Mouse (Mus musculus): ENCODE measurements at regions not wholly inside any gene's neighbourhood (a gene's known extent, or its start where the extent isn't known, plus 50 kb on each side); places are given as distances from the start of the nearest gene placed in this dataset.

- H3K36me3 ChIP-seq, result no peaks in the 10 kb centered on the region
- H3K4me3 ChIP-seq (replicated peaks), result no peak overlapping the region
- H3K4me2 ChIP-seq, result no peak overlapping the region
- no peak overlapping the region for H3K27ac ChIP-seq (replicated peaks)
- 43% methylated on average over 8 of the region's 8 CpGs for WGBS
- H3K9ac ChIP-seq (replicated peaks), result no peak overlapping the region
- no peaks in the 10 kb centered on the region for H3K9me3 ChIP-seq (replicated peaks)
- no peaks in the 10 kb centered on the region for H3K27me3 ChIP-seq (replicated peaks)
- H3K4me1 ChIP-seq, result 0 out of 2 replicates have a peak, but pooled peaks cover 6% of the 10 kb centered on the region
- ATAC-seq (ENCODE audit: low FRiP score), result no peak
These were observed 341.5 kb upstream of the Id2 start for GRCm38 (mm10) chr12:25438217-25439028.

GRCm38 (mm10) chr12:25437556-25437955, 340.6 kb upstream of the Id2 start:
- H3K9ac ChIP-seq (replicated peaks), result no peak overlapping the region
- ATAC-seq (ENCODE audit: low FRiP score), result no peak
- WGBS, result 63% methylated on average over 4 of the region's 4 CpGs
- no peak overlapping the region for H3K27ac ChIP-seq (replicated peaks)
- H3K27me3 ChIP-seq (replicated peaks), result no peaks in the 10 kb centered on the region
- H3K36me3 ChIP-seq, result no peaks in the 10 kb centered on the region
- no peak overlapping the region for H3K4me3 ChIP-seq (replicated peaks)
- 0 out of 2 replicates have a peak, but pooled peaks cover 6% of the 10 kb centered on the region for H3K4me1 ChIP-seq
- H3K4me2 ChIP-seq, result no peak overlapping the region
- H3K9me3 ChIP-seq (replicated peaks), result no peaks in the 10 kb centered on the region

- Histone ChIP-seq H3K27me3 (replicated peaks) (no peaks in the 10 kb centered on the region), H3K4me2 (no peak overlapping the region), H3K4me1 (0 out of 2 replicates have a peak, but pooled peaks cover 6% of the 10 kb centered on the region), H3K36me3 (no peaks in the 10 kb centered on the region), H3K9me3 (replicated peaks) (no peaks in the 10 kb centered on the region), H3K9ac (replicated peaks) (no peak overlapping the region), H3K4me3 (replicated peaks) (no peak overlapping the region), H3K27ac (replicated peaks) (no peak overlapping the region)
- ATAC-seq (ENCODE audit: low FRiP score), result no peak
- WGBS, result 69% methylated on average over 6 of the region's 6 CpGs
These were observed 339.4 kb upstream of the Id2 start for GRCm38 (mm10) chr12:25436220-25436911.

- Histone ChIP-seq H3K9me3 (replicated peaks) (no peaks in the 10 kb centered on the region), H3K4me1 (0 out of 2 replicates have a peak, but pooled peaks cover 2% of the 10 kb centered on the region), H3K27ac (replicated peaks) (no peak overlapping the region), H3K27me3 (replicated peaks) (no peaks in the 10 kb centered on the region), H3K9ac (replicated peaks) (no peak overlapping the region), H3K4me3 (replicated peaks) (no peak overlapping the region), H3K36me3 (no peaks in the 10 kb centered on the region), H3K4me2 (no peak overlapping the region)
- ATAC-seq (ENCODE audit: low FRiP score), result no peak
- WGBS, result 97% methylated on average over 6 of the region's 6 CpGs
These were observed 335.9 kb upstream of the Id2 start for GRCm38 (mm10) chr12:25432796-25433195.

GRCm38 (mm10) chr12:25430911-25431310, 334.0 kb upstream of the Id2 start:
- whole genome bisulfite sequencing, result 93% methylated on average over 4 of the region's 4 CpGs
- Histone ChIP-seq H3K4me3 (replicated peaks) (no peak overlapping the region), H3K4me1 (no peaks in the 10 kb centered on the region), H3K9me3 (replicated peaks) (no peaks in the 10 kb centered on the region), H3K4me2 (no peak overlapping the region), H3K27me3 (replicated peaks) (no peaks in the 10 kb centered on the region), H3K9ac (replicated peaks) (no peak overlapping the region), H3K27ac (replicated peaks) (no peak overlapping the region), H3K36me3 (no peaks in the 10 kb centered on the region)
- no peak for ATAC-seq (ENCODE audit: low FRiP score)

DNA sequence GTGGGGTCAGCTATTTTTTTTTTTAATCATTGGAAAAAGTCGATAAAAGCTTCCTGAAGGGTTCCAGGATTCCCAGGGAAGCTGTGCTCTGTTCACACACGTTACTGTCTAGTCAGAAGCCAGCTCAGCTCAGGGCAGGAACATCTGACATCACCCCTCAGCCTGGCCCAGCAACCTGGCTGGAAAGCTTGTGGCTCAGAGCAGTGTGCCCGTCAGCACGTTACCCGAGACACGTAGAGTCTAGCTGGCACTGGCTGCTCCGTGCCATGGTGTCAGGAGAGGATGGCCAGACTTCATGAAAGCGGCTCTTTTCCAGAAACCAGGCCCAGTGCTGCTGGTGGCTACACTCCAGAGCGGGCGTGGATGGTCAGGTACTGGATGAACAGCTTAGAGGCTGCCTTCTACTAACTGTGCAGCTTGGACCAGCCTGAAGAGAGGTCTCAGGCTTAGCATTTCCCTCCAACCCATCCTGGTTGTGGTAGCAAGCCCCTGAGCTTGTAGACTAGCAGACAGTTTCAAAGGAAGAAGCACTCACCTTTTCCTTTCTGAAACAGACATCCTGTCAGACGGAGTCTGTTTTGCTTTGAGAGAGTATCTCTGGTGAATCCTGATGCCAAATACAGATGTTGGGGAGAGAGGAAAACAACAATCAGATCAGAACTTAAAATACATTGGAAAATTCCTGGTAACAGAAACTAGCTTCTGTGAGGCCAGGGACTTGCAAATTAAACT, 331.1 kb upstream of the Id2 start:
- Histone ChIP-seq H3K9ac (replicated peaks) (no peak overlapping the region), H3K27ac (replicated peaks) (no peak overlapping the region)
- ATAC-seq (ENCODE audit: low FRiP score), result no peak

DNA sequence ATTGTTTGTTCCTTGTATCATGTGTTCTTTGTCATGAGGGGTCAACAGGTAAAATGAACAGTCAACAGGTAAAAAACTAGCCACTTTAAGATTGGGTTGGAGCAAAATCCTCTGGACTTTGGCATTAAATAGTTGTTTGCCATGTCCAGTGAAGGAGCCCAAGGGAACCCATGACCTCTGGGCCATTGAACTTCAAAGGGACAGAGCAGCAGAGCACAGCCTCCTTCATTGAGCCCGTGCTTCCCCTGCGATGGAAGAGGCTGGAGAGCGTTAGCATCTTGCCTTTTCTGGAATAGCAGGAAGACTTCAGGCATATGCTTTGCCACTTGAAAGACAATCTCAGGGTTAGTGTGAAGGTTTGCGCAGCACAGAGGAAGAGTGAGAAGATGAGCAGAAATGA, 320.4 kb upstream of the Id2 start:
- Histone ChIP-seq H3K9me3 (replicated peaks) (no peaks in the 10 kb centered on the region), H3K9ac (replicated peaks) (no peak overlapping the region), H3K27me3 (replicated peaks) (no peaks in the 10 kb centered on the region), H3K36me3 (no peaks in the 10 kb centered on the region), H3K4me1 (no peaks in the 10 kb centered on the region; the same call in 1 of the 2 replicates), H3K27ac (replicated peaks) (no peak overlapping the region), H3K4me3 (replicated peaks) (no peak overlapping the region), H3K4me2 (no peak overlapping the region)
- ATAC-seq (ENCODE audit: low FRiP score), result no peak
- WGBS, result 84% methylated on average over 4 of the region's 4 CpGs

More for the DNA sequence above, 331.1 kb upstream of the Id2 start:
- no peaks in the 10 kb centered on the region for H3K9me3 ChIP-seq (replicated peaks)
- H3K4me2 ChIP-seq, result no peak overlapping the region
- WGBS, result 89% methylated on average over 11 of the region's 11 CpGs
- H3K36me3 ChIP-seq, result no peaks in the 10 kb centered on the region
- no peak overlapping the region for H3K4me3 ChIP-seq (replicated peaks)
- H3K27me3 ChIP-seq (replicated peaks), result no peaks in the 10 kb centered on the region
- no peaks in the 10 kb centered on the region for H3K4me1 ChIP-seq

DNA sequence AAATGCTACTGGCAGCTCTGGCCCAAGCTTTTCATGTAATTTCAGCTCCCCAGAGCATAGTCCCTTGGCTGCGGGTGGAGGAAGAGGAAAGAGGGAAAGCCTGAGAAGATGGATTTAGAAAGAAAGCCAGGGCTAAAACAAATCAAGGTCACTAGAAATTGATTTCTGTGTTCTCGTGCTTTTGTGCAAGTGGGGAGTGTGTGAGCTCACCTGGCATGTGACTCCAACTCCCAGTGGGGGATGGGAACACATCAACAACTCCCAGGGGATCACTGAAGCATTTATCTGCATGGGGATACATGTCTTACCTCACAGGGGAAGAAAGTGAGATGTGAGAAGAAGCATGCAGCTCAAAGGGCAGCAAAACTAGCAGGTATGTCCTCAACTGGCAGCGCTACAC, 319.6 kb upstream of the Id2 start:
- H3K36me3 ChIP-seq, result no peaks in the 10 kb centered on the region
- no peaks in the 10 kb centered on the region; the same call in 1 of the 2 replicates for H3K4me1 ChIP-seq
- H3K27me3 ChIP-seq (replicated peaks), result no peaks in the 10 kb centered on the region
- H3K9me3 ChIP-seq (replicated peaks), result no peaks in the 10 kb centered on the region
- H3K27ac ChIP-seq (replicated peaks), result no peak overlapping the region
- ATAC-seq (ENCODE audit: low FRiP score), result no peak
- H3K4me3 ChIP-seq (replicated peaks), result no peak overlapping the region
- H3K4me2 ChIP-seq, result no peak overlapping the region
- 65% methylated on average over 3 of the region's 3 CpGs for WGBS
- no peak overlapping the region for H3K9ac ChIP-seq (replicated peaks)

DNA sequence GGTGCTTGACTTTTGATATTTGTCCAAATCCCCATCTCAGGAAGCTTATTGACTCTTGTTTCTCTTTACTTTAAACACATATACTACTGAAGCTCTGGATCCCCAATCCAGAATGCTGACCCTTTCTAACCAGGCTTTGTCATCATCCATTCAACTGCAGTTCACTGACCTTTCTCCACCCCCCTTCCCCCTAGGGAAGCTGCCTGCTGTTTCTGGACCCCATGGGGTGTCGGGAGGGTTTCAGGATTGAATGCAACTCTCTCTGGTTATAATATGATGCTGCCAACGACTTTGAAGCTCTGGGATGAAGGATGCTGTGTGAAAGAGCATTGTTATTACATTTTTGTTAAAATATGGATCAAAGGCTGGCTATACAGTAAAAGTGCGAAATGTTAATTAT, 318.7 kb upstream of the Id2 start:
- Histone ChIP-seq H3K4me1 (no peaks in the 10 kb centered on the region; the same call in 1 of the 2 replicates), H3K9ac (replicated peaks) (no peak overlapping the region), H3K4me2 (no peak overlapping the region), H3K27me3 (replicated peaks) (no peaks in the 10 kb centered on the region), H3K36me3 (no peaks in the 10 kb centered on the region), H3K9me3 (replicated peaks) (no peaks in the 10 kb centered on the region), H3K4me3 (replicated peaks) (no peak overlapping the region), H3K27ac (replicated peaks) (no peak overlapping the region)
- 34% methylated on average over 3 of the region's 3 CpGs for WGBS
- no peak for ATAC-seq (ENCODE audit: low FRiP score)

DNA sequence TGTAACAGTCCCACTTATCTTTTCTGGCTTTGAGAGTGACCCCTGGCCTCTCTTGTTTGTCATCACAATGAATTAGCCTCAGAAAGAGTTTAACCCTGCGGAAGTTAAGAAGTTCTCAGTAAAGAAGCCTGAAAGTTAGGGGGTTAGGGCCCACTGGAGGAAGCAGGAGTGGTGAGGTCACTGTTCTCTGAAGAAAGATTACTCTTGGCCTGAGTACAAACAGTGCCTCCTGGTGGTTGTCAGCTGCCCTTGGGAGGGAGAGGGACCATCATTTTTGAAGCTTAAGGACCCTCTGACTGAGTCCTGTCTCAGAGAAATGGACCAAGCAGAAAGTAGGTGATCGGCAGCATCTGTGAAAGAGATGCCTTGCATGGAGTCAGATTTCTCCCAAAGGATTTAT, 318.3 kb upstream of the Id2 start:
- ATAC-seq (ENCODE audit: low FRiP score), result no peak
- WGBS, result 26% methylated on average over 2 of the region's 2 CpGs
- H3K4me3 ChIP-seq (replicated peaks), result no peak overlapping the region
- no peak overlapping the region for H3K27ac ChIP-seq (replicated peaks)
- H3K4me2 ChIP-seq, result no peak overlapping the region
- no peaks in the 10 kb centered on the region for H3K27me3 ChIP-seq (replicated peaks)
- no peak overlapping the region for H3K9ac ChIP-seq (replicated peaks)
- H3K36me3 ChIP-seq, result no peaks in the 10 kb centered on the region
- no peaks in the 10 kb centered on the region for H3K9me3 ChIP-seq (replicated peaks)
- H3K4me1 ChIP-seq, result no peaks in the 10 kb centered on the region; the same call in 1 of the 2 replicates

DNA sequence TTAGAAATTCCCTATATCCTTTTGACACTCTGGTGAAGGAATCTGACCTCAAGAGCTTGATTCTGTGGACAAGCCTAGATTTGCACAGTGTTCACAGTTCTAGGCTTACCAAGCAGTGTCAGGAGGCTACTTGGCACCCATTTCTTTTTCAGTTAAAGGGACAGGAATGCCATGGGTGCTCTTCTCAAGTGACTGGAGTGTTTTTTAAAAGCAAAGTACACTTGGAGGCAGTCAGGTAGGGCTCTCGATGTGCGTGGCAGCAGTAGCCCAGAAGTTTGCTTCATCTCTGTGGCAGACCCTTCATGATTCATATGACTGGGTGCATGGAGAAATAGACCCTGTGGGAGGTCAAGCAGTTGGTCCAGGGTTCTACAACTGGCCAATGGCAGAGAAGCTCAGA, 310.4 kb upstream of the Id2 start:
- H3K4me2 ChIP-seq, result no peak overlapping the region
- H3K36me3 ChIP-seq, result no peaks in the 10 kb centered on the region
- H3K9ac ChIP-seq (replicated peaks), result no peak overlapping the region
- WGBS, result 94% methylated on average over 2 of the region's 2 CpGs
- H3K9me3 ChIP-seq (replicated peaks), result no peaks in the 10 kb centered on the region; the same call in 1 of the 2 replicates
- no peak for ATAC-seq (ENCODE audit: low FRiP score)
- no peak overlapping the region for H3K27ac ChIP-seq (replicated peaks)
- no peaks in the 10 kb centered on the region for H3K4me1 ChIP-seq
- no peak overlapping the region for H3K4me3 ChIP-seq (replicated peaks)
- no peaks in the 10 kb centered on the region for H3K27me3 ChIP-seq (replicated peaks)
